Mouse (Mus musculus) olfactory bulb, adult 2 months (tissue): ENCODE results near the gene Tyw1. TPM values are rescaled to one million over a fixed set of nuclear protein-coding genes. Genes with fewer than 3 reads are reported as not detected.

Experiments
- H3K27ac ChIP-seq: fragments of 200-500 bp; 2 replicates; pipeline ENCODE4 v1.5.1; 2012; ENCODE audit warnings: low read depth, low read length; ENCODE audit not compliant: insufficient read depth
- H3K4me1 ChIP-seq: fragments of 200-500 bp; 2 replicates; pipeline ENCODE4 v1.6.1; 2012; ENCODE audit warnings: low read length; ENCODE audit not compliant: control insufficient read depth, insufficient read depth
- H3K4me3 ChIP-seq: fragments of 200-500 bp; 2 replicates; pipeline ENCODE4 v1.5.1; 2012; ENCODE audit warnings: mild to moderate bottlenecking, low read depth, low read length, moderate library complexity; ENCODE audit not compliant: insufficient read depth
- CTCF ChIP-seq: fragments of 200-500 bp; IDR thresholded peaks from 2 replicates; pipeline ENCODE4 v1.5.1; 2012; ENCODE audit warnings: low read depth, mild to moderate bottlenecking, low read length, moderate library complexity; ENCODE audit not compliant: insufficient read depth
- POLR2A ChIP-seq: fragments of 200-500 bp; IDR thresholded peaks from 2 replicates; pipeline ENCODE4 v1.6.1; 2012; ENCODE audit warnings: mild to moderate bottlenecking, low read depth, low read length, moderate library complexity; ENCODE audit not compliant: insufficient read depth
- WGBS: fragments of 180-500 bp; shearing (Covaris S2); methylation state at CpG from one replicate; pipeline ENCODE4 v1.1.7; 2018; 5-methylcytosine and 5-hydroxymethylcytosine counted together
- polyA plus RNA-seq: library from polyadenylated mRNA; stranded (reverse); fragments of >200 nt; gene quantifications from 2 replicates; pipeline ENCODE4 v1.2.4, GENCODE M21; 2012; ENCODE audit warnings: low replicate concordance; ENCODE audit not compliant: missing spikeins, insufficient read depth, insufficient read length

Gene Tyw1
- polyA plus RNA-seq, 1 experiment = not detected

DNA sequence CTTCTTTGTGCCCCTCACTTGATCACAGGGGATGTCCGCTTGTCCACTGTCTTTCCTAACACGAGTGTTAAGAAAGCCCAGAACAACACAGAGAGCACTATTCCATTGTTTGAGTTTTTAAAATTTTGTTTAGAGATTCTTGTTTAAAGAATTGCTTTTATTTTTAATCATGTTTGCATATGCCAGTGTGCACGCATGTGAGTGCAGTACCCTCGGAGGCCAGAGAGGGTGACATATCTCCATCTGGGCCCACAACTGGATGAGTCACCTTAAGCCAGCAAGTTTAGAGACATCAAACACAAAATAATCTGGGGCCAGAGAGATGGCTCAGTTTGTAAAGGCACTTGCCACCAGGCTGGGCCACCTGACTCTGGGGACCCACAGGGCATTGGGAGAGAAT is 80.0 kb downstream of the Tyw1 start:
- Histone ChIP-seq H3K27ac (no peak overlapping the region), H3K4me3 (no peak overlapping the region), H3K4me1 (no peaks in the 10 kb centered on the region; the same call in 1 of the 2 replicates)
- 97% methylated on average over 4 of the region's 4 CpGs for WGBS
- no peak for TF ChIP-seq CTCF
- no peak for TF ChIP-seq POLR2A

- TF ChIP-seq POLR2A (no peak), CTCF (no peak)
- Histone ChIP-seq H3K4me1 (no peaks in the 10 kb centered on the region), H3K27ac (no peak overlapping the region), H3K4me3 (no peak overlapping the region)
- whole genome bisulfite sequencing = 93% methylated on average over 15 of the region's 15 CpGs
Observed at GRCm38 (mm10) chr5:130340656-130341055, 85.2 kb downstream of the Tyw1 start.

DNA sequence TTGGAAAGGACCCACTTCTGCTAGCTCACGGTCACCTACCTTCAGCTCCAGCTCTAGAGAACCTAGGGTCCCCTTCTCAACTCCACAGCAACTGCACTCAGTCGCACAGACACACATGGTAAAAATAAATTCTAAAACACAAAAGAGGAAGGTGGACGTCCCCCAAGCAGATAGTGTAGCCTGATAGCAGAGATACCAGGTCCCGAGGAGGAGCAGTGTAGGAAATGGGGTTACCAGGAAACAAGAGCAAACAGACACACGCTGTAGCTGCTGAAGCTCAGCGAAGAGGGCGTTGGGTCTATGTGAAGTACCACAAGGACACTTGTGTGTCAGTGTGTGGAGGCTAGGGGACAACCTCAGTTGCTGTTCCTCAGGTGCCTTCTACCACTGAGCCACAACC is 89.6 kb downstream of the Tyw1 start:
- H3K27ac ChIP-seq = no peak overlapping the region
- WGBS = 94% methylated on average over 7 of the region's 7 CpGs
- no peaks in the 10 kb centered on the region for H3K4me1 ChIP-seq
- no peak overlapping the region for H3K4me3 ChIP-seq
- TF ChIP-seq CTCF (no peak), POLR2A (no peak)

DNA sequence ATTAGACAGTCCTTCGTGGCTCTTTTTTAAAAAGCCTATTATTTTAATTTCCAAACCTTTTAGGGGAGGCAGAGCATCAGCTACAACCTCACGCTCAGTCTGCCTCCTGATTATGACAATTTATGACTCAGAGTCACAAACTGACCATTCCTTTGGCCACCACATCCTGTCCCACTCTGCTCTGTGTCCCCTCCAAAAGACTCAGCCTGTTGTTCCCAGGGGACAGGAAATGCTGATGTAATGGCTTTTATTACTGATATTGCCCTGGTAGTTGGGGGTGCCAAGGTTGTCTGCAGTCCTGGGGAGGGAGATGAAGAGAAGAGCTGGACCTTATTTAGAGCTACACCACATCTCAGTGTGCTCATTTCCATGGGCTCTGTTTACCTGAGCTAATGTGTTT is 90.5 kb downstream of the Tyw1 start:
- no peaks in the 10 kb centered on the region for H3K4me1 ChIP-seq
- H3K27ac ChIP-seq = no peak overlapping the region
- no peak overlapping the region for H3K4me3 ChIP-seq
- 92% methylated on average over 2 of the region's 2 CpGs for WGBS
- no peak for TF ChIP-seq CTCF

DNA sequence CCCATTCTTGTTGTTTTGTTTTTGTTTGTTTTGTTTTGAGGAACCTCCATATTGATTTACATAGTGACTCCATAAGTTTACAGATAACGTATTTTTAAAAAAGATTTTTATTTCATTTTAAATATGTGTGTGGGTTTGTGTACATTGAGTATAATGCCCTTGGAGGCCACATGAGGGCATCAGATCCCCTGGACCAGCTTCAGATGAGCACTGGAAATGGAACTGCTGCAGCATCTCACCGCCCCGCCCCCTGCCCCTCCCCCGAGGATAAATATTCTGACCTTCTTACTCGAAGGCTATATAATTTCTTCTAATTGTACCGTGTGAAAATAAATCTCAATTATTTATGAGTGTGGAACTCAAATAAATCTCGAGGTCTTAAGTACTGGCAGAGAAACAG is 99.8 kb downstream of the Tyw1 start:
- 49% methylated on average over 7 of the region's 7 CpGs for WGBS
- Histone ChIP-seq H3K27ac (no peak overlapping the region), H3K4me3 (no peak overlapping the region), H3K4me1 (no peaks in the 10 kb centered on the region)
- TF ChIP-seq CTCF (no peak), POLR2A (no peak)

DNA sequence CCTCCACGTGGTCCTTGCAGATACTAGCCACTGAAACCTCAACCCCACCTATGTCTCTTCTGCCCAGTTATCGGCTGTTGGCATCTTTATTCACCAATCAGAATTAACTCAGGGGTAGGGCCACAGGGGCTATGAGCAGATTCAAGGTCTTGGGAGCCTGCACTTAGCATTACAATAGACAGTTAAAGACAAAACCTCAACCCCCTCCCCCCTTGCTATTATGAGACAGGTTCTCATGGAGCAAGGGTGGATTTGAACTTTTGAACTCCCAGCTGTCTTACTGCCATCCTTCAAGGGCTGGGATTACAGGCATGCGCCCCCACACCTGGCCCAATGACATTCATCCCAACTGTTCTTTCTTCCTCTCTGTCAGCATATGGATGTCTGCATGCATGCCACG is 107.7 kb downstream of the Tyw1 start:
- TF ChIP-seq POLR2A (no peak), CTCF (no peak)
- no peaks in the 10 kb centered on the region for H3K4me1 ChIP-seq
- WGBS = 70% methylated on average over 4 of the region's 4 CpGs

GRCm38 (mm10) chr5:130363773-130364172 is 108.4 kb downstream of the Tyw1 start:
- TF ChIP-seq POLR2A (no peak), CTCF (no peak)
- WGBS = 71% methylated on average over 3 of the region's 3 CpGs
- H3K4me1 ChIP-seq = no peaks in the 10 kb centered on the region

More for the DNA sequence above, 107.7 kb downstream of the Tyw1 start:
- no peak overlapping the region for H3K27ac ChIP-seq
- H3K4me3 ChIP-seq = no peak overlapping the region

DNA sequence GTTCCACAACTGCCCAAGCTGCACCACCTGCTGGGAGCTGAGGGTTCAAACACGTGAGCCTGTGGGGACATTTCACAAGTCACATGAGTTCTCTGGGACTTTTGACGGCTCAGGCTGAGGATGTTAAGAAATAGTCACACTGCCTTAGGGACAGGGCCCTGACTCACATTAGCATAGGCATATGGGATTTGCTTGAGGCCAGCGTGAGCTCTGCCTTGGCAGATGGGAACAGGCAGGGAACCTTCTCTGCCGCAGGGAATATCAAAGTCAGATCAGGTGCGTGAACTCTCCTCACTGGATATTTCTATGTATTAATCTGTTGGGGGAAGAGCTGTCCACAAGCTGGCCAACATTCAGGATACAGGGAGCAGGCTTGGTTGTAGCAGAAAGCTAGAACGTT is 112.8 kb downstream of the Tyw1 start:
- WGBS = 89% methylated on average over 6 of the region's 6 CpGs
- no peak for TF ChIP-seq POLR2A
- TF ChIP-seq CTCF = no peak
- H3K27ac ChIP-seq = no peak overlapping the region
- no peaks in the 10 kb centered on the region for H3K4me1 ChIP-seq
- H3K4me3 ChIP-seq = no peak overlapping the region

More at GRCm38 (mm10) chr5:130363773-130364172, 108.4 kb downstream of the Tyw1 start:
- no peak overlapping the region for H3K4me3 ChIP-seq
- H3K27ac ChIP-seq = no peak overlapping the region

DNA sequence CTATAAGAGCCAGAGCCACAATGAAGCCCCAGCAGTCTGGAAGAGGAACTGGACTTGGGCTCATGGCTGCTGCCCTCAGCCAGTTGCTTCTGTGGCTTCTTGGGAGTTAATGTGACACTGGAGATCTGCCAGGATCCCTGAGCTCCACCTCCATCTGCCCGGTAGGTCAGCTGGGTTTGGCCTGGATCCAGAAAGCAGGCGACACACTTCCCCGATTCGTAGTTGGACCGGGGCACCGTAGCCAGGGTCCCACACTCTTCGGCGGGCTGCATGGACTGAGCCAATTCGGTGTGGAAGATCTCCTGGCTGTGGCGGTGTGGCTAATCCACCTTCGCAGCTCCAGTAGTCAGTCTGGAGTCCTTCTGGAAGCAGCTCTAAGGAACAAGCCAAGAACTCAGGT is 113.8 kb downstream of the Tyw1 start, which contains the start of gene Caln1:
TSS of gene Caln1 (plus strand) at position 219 of the 400 bp plus-strand sequence.
- WGBS = 48% methylated on average over 11 of the region's 11 CpGs
- H3K27ac ChIP-seq = no peak within 1 kb of the TSS

DNA sequence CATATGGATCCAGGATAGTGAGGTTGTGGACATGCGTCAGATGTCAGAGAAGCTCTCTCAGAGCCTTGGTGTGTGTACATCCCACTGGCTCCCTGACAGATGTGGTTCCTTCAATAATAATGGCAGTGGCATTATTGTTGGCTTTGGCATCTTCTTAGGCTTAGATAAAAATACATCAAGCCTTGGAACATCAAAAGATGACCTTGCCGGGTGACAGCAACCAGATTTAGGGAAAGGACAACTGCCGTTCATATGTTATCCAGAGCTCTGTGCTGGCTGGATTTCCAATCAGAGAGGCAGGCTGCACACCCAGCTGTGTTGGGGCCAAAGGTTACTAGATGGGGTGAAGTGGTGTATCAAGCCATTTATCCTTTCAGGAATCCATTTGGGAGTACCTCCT is 120.0 kb downstream of the Tyw1 start:
- 92% methylated on average over 3 of the region's 3 CpGs for WGBS
- H3K4me3 ChIP-seq = no peak overlapping the region
- H3K27ac ChIP-seq = no peak overlapping the region
- TF ChIP-seq CTCF (no peak), POLR2A (no peak)
- no peaks in the 10 kb centered on the region for H3K4me1 ChIP-seq

More for the DNA sequence above, 113.8 kb downstream of the Tyw1 start, which contains the start of gene Caln1:
- TF ChIP-seq CTCF = no peak
- TF ChIP-seq POLR2A = no peak
- H3K4me3 ChIP-seq = no peak within 1 kb of the TSS
- no peaks in the 10 kb centered on the region for H3K4me1 ChIP-seq
